Mouse (Mus musculus): Measurements from ENCODE around the gene Gm20662. TPM values are rescaled to one million over a fixed set of nuclear protein-coding genes. Genes with fewer than 3 reads are reported as not detected.
"Not testable (repeated sequence)": the region's sequence is repeated elsewhere in the genome, so short reads cannot be mapped to it uniquely, and the experiment has no call there.

The Gm20662 gene
- polyA plus RNA-seq, 1 experiment, result 1.7 TPM

DNA sequence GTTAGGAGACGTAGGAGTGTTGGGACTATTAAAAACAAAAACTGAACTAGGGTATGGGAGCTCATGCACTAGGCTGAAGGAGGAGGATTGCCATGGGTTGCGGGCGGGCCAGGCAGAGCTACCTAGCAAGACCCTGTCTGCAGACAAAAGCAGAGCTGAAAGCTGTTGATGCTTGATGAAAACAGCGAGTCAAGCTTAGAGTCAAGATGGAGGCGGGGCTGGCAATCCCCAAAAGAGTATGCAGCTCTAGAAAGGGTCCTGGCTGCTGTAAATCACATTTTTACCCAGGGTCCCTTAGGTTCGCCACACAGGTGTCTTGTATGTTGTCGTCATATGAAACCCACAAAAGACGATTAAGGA, 7.4 kb downstream of the Gm20662 start:
- Histone ChIP-seq H3K27ac (ENCODE audit: insufficient read depth, low read length) (peak overlapping the region; percentile 2; the same call in 1 of the 2 replicates), H3K4me1 (ENCODE audit: control insufficient read depth, insufficient read depth, insufficient read length) (peaks cover 5% of the 10 kb centered on the region; the same call in 1 of the 2 replicates), H3K36me3 (ENCODE audit: control insufficient read depth, insufficient read depth, low read length) (no peaks in the 10 kb centered on the region; the same call in 1 of the 2 replicates), H3K4me3 (ENCODE audit: extremely low read depth, insufficient read depth, insufficient read length) (peak overlapping the region; percentile 81), H3K27me3 (ENCODE audit: control insufficient read depth, insufficient read depth, low read length) (no peaks in the 10 kb centered on the region)
- no peak for TF ChIP-seq CTCF (IDR thresholded peaks at IDR 0.05; ENCODE audit: extremely low read depth, insufficient read depth, insufficient read length, insufficient replicate concordance)
- TF ChIP-seq POLR2A (IDR thresholded peaks at IDR 0.05; ENCODE audit: low read depth, low read length), result no peak
- no peak for DNase-seq (ENCODE audit: low read depth in 1 of 2, low spot score in 2 of 2)
- 4% methylated on average over 8 of the region's 8 CpGs for WGBS

DNA sequence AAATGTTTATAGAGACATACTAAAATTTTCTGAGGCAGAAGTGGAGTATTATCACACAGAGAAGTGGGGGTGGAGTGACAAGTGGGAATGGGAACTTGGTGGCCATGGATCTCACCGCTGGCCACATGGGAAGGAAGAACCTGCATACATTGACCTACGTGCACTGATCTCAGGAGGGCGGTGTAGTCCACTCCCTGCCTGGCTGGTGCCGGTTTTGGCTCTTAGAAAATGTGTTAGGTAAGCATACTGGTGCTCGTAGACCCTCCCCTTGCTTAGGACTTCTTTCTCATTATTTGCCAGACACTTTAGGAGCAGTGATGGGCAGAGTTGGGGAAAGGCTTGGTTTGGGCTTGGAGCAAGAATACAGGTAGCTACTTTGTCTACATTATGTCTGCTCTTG, 11.9 kb downstream of the Gm20662 start:
- no peak overlapping the region for H3K4me3 ChIP-seq (ENCODE audit: extremely low read depth, insufficient read depth, insufficient read length)
- WGBS, result 91% methylated on average over 5 of the region's 5 CpGs
- no peak overlapping the region for H3K27ac ChIP-seq (ENCODE audit: insufficient read depth, low read length)
- peaks cover 7% of the 10 kb centered on the region; the same call in 1 of the 2 replicates for H3K4me1 ChIP-seq (ENCODE audit: control insufficient read depth, insufficient read depth, insufficient read length)
- DNase-seq (ENCODE audit: low read depth in 1 of 2, low spot score in 2 of 2), result no peak
- no peaks in the 10 kb centered on the region for H3K27me3 ChIP-seq (ENCODE audit: control insufficient read depth, insufficient read depth, low read length)
- peaks cover 3% of the 10 kb centered on the region for H3K36me3 ChIP-seq (ENCODE audit: control insufficient read depth, insufficient read depth, low read length)
- no peak for TF ChIP-seq CTCF (IDR thresholded peaks at IDR 0.05; ENCODE audit: extremely low read depth, insufficient read depth, insufficient read length, insufficient replicate concordance)
- TF ChIP-seq POLR2A (IDR thresholded peaks at IDR 0.05; ENCODE audit: low read depth, low read length), result no peak

DNA sequence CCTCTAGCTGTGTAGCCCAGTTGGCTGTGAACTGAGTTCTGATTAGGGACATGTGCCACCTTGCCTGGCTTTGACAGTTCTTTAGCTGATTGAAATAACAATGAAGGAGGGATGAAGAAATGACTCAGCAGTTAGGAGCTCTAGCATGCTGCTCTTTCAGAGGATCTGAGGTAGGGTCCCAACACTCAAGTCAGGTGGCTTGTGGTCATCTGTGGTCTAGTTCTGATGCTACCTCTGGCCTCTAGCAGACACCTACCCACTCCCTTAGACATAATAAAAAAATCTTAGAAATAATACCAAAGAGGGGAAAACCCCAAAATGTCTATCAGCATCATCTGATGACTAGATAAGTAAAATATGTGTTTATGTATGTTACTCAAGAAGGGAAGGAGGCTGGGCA, 14.2 kb downstream of the Gm20662 start:
- Histone ChIP-seq H3K4me3 (ENCODE audit: extremely low read depth, insufficient read depth, insufficient read length) (no peak overlapping the region), H3K4me1 (ENCODE audit: control insufficient read depth, insufficient read depth, insufficient read length) (0 out of 2 replicates have a peak, but pooled peaks cover 2% of the 10 kb centered on the region), H3K27me3 (ENCODE audit: control insufficient read depth, insufficient read depth, low read length) (no peaks in the 10 kb centered on the region), H3K36me3 (ENCODE audit: control insufficient read depth, insufficient read depth, low read length) (peaks cover 5% of the 10 kb centered on the region), H3K27ac (ENCODE audit: insufficient read depth, low read length) (no peak overlapping the region)
- TF ChIP-seq CTCF (IDR thresholded peaks at IDR 0.05; ENCODE audit: extremely low read depth, insufficient read depth, insufficient read length, insufficient replicate concordance) (no peak), POLR2A (IDR thresholded peaks at IDR 0.05; ENCODE audit: low read depth, low read length) (no peak)
- no peak for DNase-seq (ENCODE audit: low read depth in 1 of 2, low spot score in 2 of 2)

DNA sequence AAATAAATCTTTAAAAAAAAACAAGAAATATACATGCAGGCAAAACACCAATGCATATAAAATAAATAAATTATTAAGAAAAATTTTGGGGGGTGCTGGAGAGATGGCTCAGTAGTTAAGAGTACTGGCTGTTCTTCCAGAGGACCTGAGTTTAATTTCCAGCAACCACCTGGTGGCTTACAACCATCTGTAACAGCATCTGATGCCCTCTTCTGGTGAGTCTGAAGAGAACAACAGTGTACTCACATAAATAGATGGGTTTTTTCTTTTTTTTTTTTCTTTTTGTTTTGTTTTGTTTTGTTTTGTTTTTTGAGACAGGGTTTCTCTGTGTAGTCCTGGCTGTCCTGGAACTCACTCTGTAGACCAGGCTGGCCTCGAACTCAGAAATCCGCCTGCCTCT, 17.4 kb downstream of the Gm20662 start:
- not testable (repeated sequence) for H3K27ac ChIP-seq (ENCODE audit: insufficient read depth, low read length); H3K4me3 ChIP-seq (ENCODE audit: extremely low read depth, insufficient read depth, insufficient read length); H3K4me1 ChIP-seq (ENCODE audit: control insufficient read depth, insufficient read depth, insufficient read length); DNase-seq (ENCODE audit: low read depth in 1 of 2, low spot score in 2 of 2); H3K27me3 ChIP-seq (ENCODE audit: control insufficient read depth, insufficient read depth, low read length); H3K36me3 ChIP-seq (ENCODE audit: control insufficient read depth, insufficient read depth, low read length)
- WGBS, result 100% methylated on average over 2 of the region's 2 CpGs

DNA sequence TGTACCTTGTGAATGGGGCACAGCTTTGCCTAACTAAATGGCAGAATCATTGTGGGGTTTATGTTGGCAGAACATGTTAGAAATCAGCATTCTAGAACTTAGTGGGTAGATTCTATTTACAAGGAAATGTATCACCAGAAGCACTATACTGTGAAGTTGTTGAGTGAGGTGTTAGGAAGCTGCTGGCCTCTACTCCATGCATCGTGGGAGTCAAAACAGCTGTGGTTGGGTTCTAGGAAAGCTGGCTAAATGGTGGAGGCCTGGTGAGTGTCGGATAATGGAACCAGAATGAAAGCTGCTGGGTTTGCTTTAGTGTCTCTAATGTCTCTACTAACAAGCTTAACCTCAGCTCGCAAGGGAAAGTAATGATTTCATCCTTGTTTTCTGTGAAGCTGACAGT, 21.0 kb downstream of the Gm20662 start:
- Histone ChIP-seq H3K27me3 (ENCODE audit: control insufficient read depth, insufficient read depth, low read length) (no peaks in the 10 kb centered on the region), H3K4me1 (ENCODE audit: control insufficient read depth, insufficient read depth, insufficient read length) (no peaks in the 10 kb centered on the region), H3K36me3 (ENCODE audit: control insufficient read depth, insufficient read depth, low read length) (peaks cover 5% of the 10 kb centered on the region; the same call in 1 of the 2 replicates), H3K4me3 (ENCODE audit: extremely low read depth, insufficient read depth, insufficient read length) (no peak overlapping the region), H3K27ac (ENCODE audit: insufficient read depth, low read length) (no peak overlapping the region)
- WGBS, result 93% methylated on average over 3 of the region's 3 CpGs
- DNase-seq (ENCODE audit: low read depth in 1 of 2, low spot score in 2 of 2), result no peak
- TF ChIP-seq CTCF (IDR thresholded peaks at IDR 0.05; ENCODE audit: extremely low read depth, insufficient read depth, insufficient read length, insufficient replicate concordance), result no peak
- no peak for TF ChIP-seq POLR2A (IDR thresholded peaks at IDR 0.05; ENCODE audit: low read depth, low read length)

DNA sequence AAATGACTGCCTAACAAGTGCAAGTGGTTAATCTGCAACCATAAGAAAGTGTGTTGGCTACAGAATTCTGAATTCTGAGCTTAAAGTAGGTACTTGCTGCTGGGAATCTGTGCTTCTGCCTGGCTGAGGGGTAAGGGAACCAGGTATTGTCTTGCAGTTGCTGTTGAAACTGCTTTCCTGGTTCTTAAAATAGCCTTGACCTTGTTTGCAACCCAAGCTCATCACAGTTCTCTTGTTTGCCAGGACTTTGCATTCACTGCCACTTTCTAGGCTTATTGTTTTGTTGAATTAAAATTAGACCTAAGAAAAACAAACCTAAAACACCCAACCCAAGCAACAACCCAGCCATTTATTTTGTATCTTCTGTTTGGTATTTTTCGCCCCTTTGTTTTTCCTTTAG, 24.6 kb downstream of the Gm20662 start:
- no peak overlapping the region for H3K27ac ChIP-seq (ENCODE audit: insufficient read depth, low read length)
- TF ChIP-seq CTCF (IDR thresholded peaks at IDR 0.05; ENCODE audit: extremely low read depth, insufficient read depth, insufficient read length, insufficient replicate concordance) (no peak), POLR2A (IDR thresholded peaks at IDR 0.05; ENCODE audit: low read depth, low read length) (no peak)
- H3K4me1 ChIP-seq (ENCODE audit: control insufficient read depth, insufficient read depth, insufficient read length), result no peaks in the 10 kb centered on the region
- WGBS, result 90% methylated on average over 1 of the region's 1 CpGs
- DNase-seq (ENCODE audit: low read depth in 1 of 2, low spot score in 2 of 2), result no peak
- no peaks in the 10 kb centered on the region for H3K27me3 ChIP-seq (ENCODE audit: control insufficient read depth, insufficient read depth, low read length)
- no peak overlapping the region for H3K4me3 ChIP-seq (ENCODE audit: extremely low read depth, insufficient read depth, insufficient read length)
- H3K36me3 ChIP-seq (ENCODE audit: control insufficient read depth, insufficient read depth, low read length), result peaks cover 13% of the 10 kb centered on the region

DNA sequence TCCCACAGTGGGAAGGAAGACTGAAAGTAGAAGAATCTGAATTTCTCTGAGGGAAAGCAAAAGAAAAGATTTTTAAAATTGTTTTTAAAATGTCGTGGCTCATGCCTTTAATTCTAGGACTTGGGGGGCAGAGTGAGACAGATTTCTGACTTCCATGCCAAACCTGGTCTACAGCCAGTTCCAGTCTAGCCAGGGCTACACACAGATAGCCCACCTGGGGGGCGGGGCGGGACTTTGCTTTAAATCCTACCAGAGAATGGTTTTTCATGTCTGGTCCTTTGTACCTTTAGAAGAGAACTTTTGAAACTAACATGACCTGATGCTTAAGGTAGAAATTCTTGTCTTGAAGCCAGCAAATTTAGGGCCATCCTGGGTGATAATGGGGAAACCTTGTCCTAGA, 27.1 kb downstream of the Gm20662 start:
- 90% methylated on average over 3 of the region's 3 CpGs for WGBS
- Histone ChIP-seq H3K4me3 (ENCODE audit: extremely low read depth, insufficient read depth, insufficient read length) (no peak overlapping the region), H3K27ac (ENCODE audit: insufficient read depth, low read length) (no peak overlapping the region), H3K4me1 (ENCODE audit: control insufficient read depth, insufficient read depth, insufficient read length) (no peaks in the 10 kb centered on the region), H3K27me3 (ENCODE audit: control insufficient read depth, insufficient read depth, low read length) (no peaks in the 10 kb centered on the region), H3K36me3 (ENCODE audit: control insufficient read depth, insufficient read depth, low read length) (peaks cover 21% of the 10 kb centered on the region)
- no peak for TF ChIP-seq POLR2A (IDR thresholded peaks at IDR 0.05; ENCODE audit: low read depth, low read length)
- TF ChIP-seq CTCF (IDR thresholded peaks at IDR 0.05; ENCODE audit: extremely low read depth, insufficient read depth, insufficient read length, insufficient replicate concordance), result no peak
- no peak for DNase-seq (ENCODE audit: low read depth in 1 of 2, low spot score in 2 of 2)
